ENCODE assay signal across 27 mouse cellular contexts in the genomic region with DNA sequence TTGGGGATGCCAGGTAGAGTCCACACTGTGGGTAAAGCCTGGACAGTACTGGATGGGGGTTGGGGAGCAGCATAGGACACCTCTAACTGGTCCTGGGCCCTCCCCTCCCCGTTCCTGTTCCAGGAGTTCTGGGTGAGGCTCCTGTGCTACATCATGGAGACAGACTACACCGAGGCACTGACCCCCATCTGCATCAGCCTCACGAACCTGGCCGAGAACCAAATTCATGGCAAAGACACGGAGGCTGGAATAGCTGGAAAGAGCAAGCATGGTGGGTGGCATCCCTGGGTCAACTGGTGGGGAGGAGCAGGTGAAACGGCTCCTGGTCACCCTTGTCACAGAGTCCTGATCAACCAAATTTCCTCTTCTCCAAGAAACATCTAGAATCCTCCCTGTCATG. TPM values are rescaled to one million over a fixed set of nuclear protein-coding genes. Genes with fewer than 3 reads are reported as not detected.
DNase-seq lines count a peak whose midpoint lies in the region; ATAC-seq lines count a peak whose summit lies in the region.
"Had no signal": no experiment of that assay in that cellular context is flagged by ENCODE, and none has a peak within 500 bp of the region (broad histone marks: within the 10 kb centered on the region; RNA-seq: fewer than 3 reads in every experiment).

No protein-coding gene starts in this region.

- no peaks in the 10 kb centered on the region for H3K27me3 ChIP-seq in heart, embryonic 11.5 days (ENCODE audit: control insufficient read depth, insufficient read depth, low read length)
- H3K27me3 ChIP-seq in liver, embryonic 16.5 days (ENCODE audit: control insufficient read depth, insufficient read depth, low read depth, low read length): no peaks in the 10 kb centered on the region
- H3K27me3 ChIP-seq in liver, embryonic 12.5 days (replicated peaks): no peaks in the 10 kb centered on the region
- H3K27me3 ChIP-seq: embryonic facial prominence, embryonic 13.5 days; forebrain, embryonic 12.5 days had no signal

- no peak overlapping the region for H3K4me3 ChIP-seq in heart, embryonic 11.5 days (ENCODE audit: low read depth, low read length)
- H3K4me3 ChIP-seq in liver, embryonic 16.5 days (ENCODE audit: low read depth, low read length): no peak overlapping the region
- no peak overlapping the region for H3K4me3 ChIP-seq in liver, embryonic 12.5 days
- H3K4me3 ChIP-seq: embryonic facial prominence, embryonic 13.5 days; erythroblast, embryonic 14.5 days; forebrain, embryonic 12.5 days; limb, embryonic 10.5 days had no signal

- H3K27ac ChIP-seq in heart, embryonic 11.5 days (ENCODE audit: low read depth, low read length): no peak overlapping the region
- H3K27ac ChIP-seq in liver, embryonic 16.5 days (ENCODE audit: low read length): no peak overlapping the region
- no peak overlapping the region for H3K27ac ChIP-seq in liver, embryonic 12.5 days
- H3K27ac ChIP-seq: embryonic facial prominence, embryonic 13.5 days; forebrain, embryonic 12.5 days; limb, embryonic 10.5 days had no signal

- no peak overlapping the region for H3K9ac ChIP-seq in heart, embryonic 11.5 days (ENCODE audit: low read depth, low read length)
- H3K9ac ChIP-seq in liver, embryonic 16.5 days (ENCODE audit: low read depth, low read length): no peak overlapping the region
- no peak overlapping the region for H3K9ac ChIP-seq in liver, embryonic 12.5 days
- H3K9ac ChIP-seq: embryonic facial prominence, embryonic 13.5 days; forebrain, embryonic 12.5 days; liver, postnatal 0 days had no signal

- ATAC-seq in heart, embryonic 11.5 days (replicated peaks; ENCODE audit: insufficient number of reproducible peaks, low FRiP score, low TSS enrichment): 0 out of 2 replicates have a peak, but pooled peaks have one; percentile 11
- ATAC-seq in liver, embryonic 16.5 days (ENCODE audit: low read depth): peak; percentile 14; the same call in 1 of the 2 replicates
- ATAC-seq in liver, embryonic 12.5 days: no peak
- ATAC-seq: liver, postnatal 0 days had no signal

- no peak for DNase-seq in heart, adult 9 months (ENCODE audit: low spot score in 2 of 2)
- DNase-seq in testis, postnatal 10 days (ENCODE audit: low spot score): peak; percentile 70
- DNase-seq in testis, postnatal 14 days (ENCODE audit: low spot score): no peak
- no peak for DNase-seq in cerebellum, adult 11 months
- DNase-seq: adrenal gland, adult 2 months; B cell, adult 2 months; cerebellum, adult 11-12 months; cerebellum, postnatal 10 days; gastrocnemius, postnatal 10 days; heart, postnatal 4 days; kidney, adult 8-10 months; kidney, postnatal 14 days; liver; liver, postnatal 0 days; lung, postnatal 36 days; thymus, postnatal 14 days had no signal

- peaks cover 90% of the 10 kb centered on the region for H3K9me3 ChIP-seq in heart, embryonic 11.5 days (replicated peaks; ENCODE audit: control insufficient read depth, low read length)
- peaks cover 45% of the 10 kb centered on the region for H3K9me3 ChIP-seq in liver, embryonic 16.5 days (replicated peaks; ENCODE audit: control insufficient read depth, low read length)
- H3K9me3 ChIP-seq in liver, embryonic 12.5 days (replicated peaks): peaks cover 88% of the 10 kb centered on the region

- 72% methylated on average over 6 of the region's 6 CpGs for WGBS in heart, embryonic 11.5 days (ENCODE audit: insufficient replicate concordance)
- 56% methylated on average over 6 of the region's 6 CpGs for WGBS in liver, embryonic 16.5 days (ENCODE audit: insufficient replicate concordance)
- 61% methylated on average over 6 of the region's 6 CpGs for WGBS in liver, embryonic 12.5 days (ENCODE audit: insufficient replicate concordance)

- no peaks in the 10 kb centered on the region for H3K4me1 ChIP-seq in heart, embryonic 11.5 days (ENCODE audit: control insufficient read depth, insufficient read depth, low read length)
- H3K4me1 ChIP-seq in liver, embryonic 16.5 days (ENCODE audit: control insufficient read depth, low read depth, low read length): no peaks in the 10 kb centered on the region
- H3K4me1 ChIP-seq in liver, embryonic 12.5 days: no peaks in the 10 kb centered on the region
- H3K4me1 ChIP-seq: embryonic facial prominence, embryonic 13.5 days; forebrain, embryonic 12.5 days; limb, embryonic 10.5 days had no signal

- H3K4me2 ChIP-seq in heart, embryonic 11.5 days: no peak overlapping the region
- H3K4me2 ChIP-seq in liver, embryonic 16.5 days (ENCODE audit: low read depth, low read length): no peak overlapping the region
- H3K4me2 ChIP-seq in liver, embryonic 12.5 days: no peak overlapping the region
- H3K4me2 ChIP-seq: embryonic facial prominence, embryonic 13.5 days; forebrain, embryonic 12.5 days had no signal

- H3K36me3 ChIP-seq in heart, embryonic 11.5 days (ENCODE audit: control insufficient read depth, insufficient read depth, low read length): no peaks in the 10 kb centered on the region
- no peaks in the 10 kb centered on the region for H3K36me3 ChIP-seq in liver, embryonic 16.5 days (ENCODE audit: control insufficient read depth, insufficient read depth)
- no peaks in the 10 kb centered on the region for H3K36me3 ChIP-seq in liver, embryonic 12.5 days
- H3K36me3 ChIP-seq: embryonic facial prominence, embryonic 13.5 days; forebrain, embryonic 12.5 days; G1E; limb, embryonic 10.5 days had no signal

RNA-seq across cellular contexts. Expression of a gene that starts 12.0 kb away (rescaled TPM):
- polyA plus RNA-seq in heart, embryonic 11.5 days (2014; fragmentation: Nextera tagmentation; extraction: Ambion mirVana): 0.63 and 1.1 TPM in 2 replicates
- polyA plus RNA-seq in liver, embryonic 16.5 days (2015; fragmentation: Nextera tagmentation; extraction: Ambion mirVana): 0.54 and 0.61 TPM in 2 replicates
- 0.46 and 0.61 TPM in 2 replicates for polyA plus RNA-seq in liver, embryonic 12.5 days (2016; fragmentation: Nextera tagmentation; extraction: Ambion mirVana)
- polyA plus RNA-seq: cortical plate, adult 2 months; erythroblast, embryonic 14.5 days; G1E had no signal

RNA-seq across cellular contexts. Expression of a gene that starts 27.0 kb away (rescaled TPM):
- polyA plus RNA-seq in heart, embryonic 11.5 days (2014; fragmentation: Nextera tagmentation; extraction: Ambion mirVana): not detected in 2 replicates
- polyA plus RNA-seq in liver, embryonic 16.5 days (2015; fragmentation: Nextera tagmentation; extraction: Ambion mirVana): 0.11 and 0.21 TPM in 2 replicates
- not detected in 2 replicates for polyA plus RNA-seq in liver, embryonic 12.5 days (2016; fragmentation: Nextera tagmentation; extraction: Ambion mirVana)
- polyA plus RNA-seq: embryonic facial prominence, embryonic 13.5 days; erythroblast, embryonic 14.5 days; forebrain, embryonic 12.5 days; G1E; limb, embryonic 10.5 days; midbrain, postnatal 0 days had no signal

RNA-seq across cellular contexts. Expression of a gene that starts 33.2 kb away (rescaled TPM):
- polyA plus RNA-seq in heart, embryonic 11.5 days (2014; fragmentation: Nextera tagmentation; extraction: Ambion mirVana): 9.6 and 10.4 TPM in 2 replicates
- 7.7 and 9.4 TPM in 2 replicates for polyA plus RNA-seq in liver, embryonic 16.5 days (2015; fragmentation: Nextera tagmentation; extraction: Ambion mirVana)
- polyA plus RNA-seq in liver, embryonic 12.5 days (2016; fragmentation: Nextera tagmentation; extraction: Ambion mirVana): 11.9 and 13.8 TPM in 2 replicates
- polyA plus RNA-seq: G1E had no signal

RNA-seq across cellular contexts. Expression of a gene that starts 38.4 kb away (rescaled TPM):
- not detected in 2 replicates for polyA plus RNA-seq in heart, embryonic 11.5 days (2014; fragmentation: Nextera tagmentation; extraction: Ambion mirVana)
- 0.11 and 0.17 TPM in 2 replicates for polyA plus RNA-seq in liver, embryonic 16.5 days (2015; fragmentation: Nextera tagmentation; extraction: Ambion mirVana)
- polyA plus RNA-seq in liver, embryonic 12.5 days (2016; fragmentation: Nextera tagmentation; extraction: Ambion mirVana): not detected in 2 replicates
- polyA plus RNA-seq: adrenal gland, adult 2 months; cortical plate, adult 2 months; embryonic facial prominence, embryonic 13.5 days; erythroblast, embryonic 14.5 days; forebrain, embryonic 12.5 days; G1E; heart, embryonic 16.5 days; limb, embryonic 10.5 days; liver, postnatal 0 days; midbrain, postnatal 0 days had no signal

RNA-seq across cellular contexts. Expression of a gene that starts 38.7 kb away (rescaled TPM):
- 117 and 118 TPM in 2 replicates for polyA plus RNA-seq in heart, embryonic 11.5 days (2014; fragmentation: Nextera tagmentation; extraction: Ambion mirVana)
- 69.3 and 71.4 TPM in 2 replicates for polyA plus RNA-seq in liver, embryonic 16.5 days (2015; fragmentation: Nextera tagmentation; extraction: Ambion mirVana)
- polyA plus RNA-seq in liver, embryonic 12.5 days (2016; fragmentation: Nextera tagmentation; extraction: Ambion mirVana): 104 and 106 TPM in 2 replicates
